Mouse (Mus musculus) R1 (cell line): ENCODE measurements around the gene Gse1.

Experiments
- DNase-seq: peaks from one replicate; pipeline ENCODE4 v3.0.0-alpha.2; 2018; ENCODE audit warnings: low read depth, low spot score

The Gse1 gene

DNA sequence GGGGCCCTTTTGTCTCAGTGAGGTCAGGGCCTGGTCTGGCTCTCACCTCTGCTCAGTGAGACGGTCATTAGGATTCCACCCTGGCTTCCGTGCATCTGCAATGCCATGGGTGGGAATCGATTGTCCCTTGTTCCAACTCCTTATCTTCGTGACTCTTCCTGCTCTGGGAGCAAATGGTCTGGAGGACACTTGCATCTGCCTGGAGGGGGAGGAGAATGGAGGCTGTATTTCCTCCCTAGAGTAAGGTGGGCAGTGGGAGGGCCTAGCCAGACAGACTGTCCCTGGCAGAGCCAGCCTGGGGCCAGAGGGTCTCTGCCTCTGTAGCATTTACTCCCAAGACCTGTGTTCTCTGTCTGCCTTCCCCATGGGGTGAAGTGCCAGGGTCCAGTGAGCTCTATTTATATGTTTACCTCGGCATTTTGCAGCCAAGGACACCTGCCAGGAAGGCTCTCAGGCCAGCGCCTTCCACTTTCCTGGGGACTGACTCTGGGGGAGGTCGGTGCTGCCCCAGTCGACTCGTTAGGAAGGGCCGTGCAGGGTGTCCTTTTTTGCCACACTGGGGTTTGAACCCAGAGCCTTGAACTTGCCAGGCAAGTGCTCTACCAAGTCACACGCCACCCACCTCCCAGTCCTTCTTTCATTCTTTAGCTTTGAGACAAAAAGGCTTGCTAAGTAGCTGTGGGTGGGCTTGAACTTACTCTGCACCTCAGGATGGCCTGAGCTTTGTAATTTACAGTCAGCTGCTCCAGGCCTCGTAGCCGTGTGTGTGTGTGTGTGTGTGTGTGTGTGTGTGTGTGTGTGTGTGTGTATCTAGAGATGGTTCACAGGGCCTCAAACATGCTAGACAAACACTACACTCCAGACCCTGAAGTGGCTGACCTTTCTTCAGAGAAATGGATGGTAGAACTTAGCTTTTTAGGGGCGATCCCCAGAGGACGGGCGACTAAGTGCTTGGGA is 265.5 kb downstream of the Gse1 start:
- no peak for DNase-seq

DNA sequence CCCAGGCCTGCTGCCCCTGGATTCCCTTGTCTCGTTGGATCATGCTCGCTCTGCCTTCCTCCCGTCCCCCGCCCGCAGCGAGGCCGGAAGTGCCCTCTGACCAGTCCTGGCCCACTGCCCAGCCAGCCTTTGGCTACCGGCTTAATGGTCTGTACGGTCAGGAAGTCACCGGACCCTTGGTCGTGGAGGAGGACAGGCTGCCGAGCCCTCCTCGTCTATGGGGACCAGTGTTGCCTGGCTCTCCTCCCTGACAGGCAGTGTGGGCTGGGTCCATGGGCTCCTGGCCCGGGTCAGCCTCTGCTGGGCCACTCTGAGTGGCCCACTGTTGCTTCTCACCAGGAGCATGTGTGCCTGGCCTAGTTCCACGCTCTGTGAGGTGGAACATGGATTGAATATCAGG is 266.6 kb downstream of the Gse1 start:
- DNase-seq, result no peak

DNA sequence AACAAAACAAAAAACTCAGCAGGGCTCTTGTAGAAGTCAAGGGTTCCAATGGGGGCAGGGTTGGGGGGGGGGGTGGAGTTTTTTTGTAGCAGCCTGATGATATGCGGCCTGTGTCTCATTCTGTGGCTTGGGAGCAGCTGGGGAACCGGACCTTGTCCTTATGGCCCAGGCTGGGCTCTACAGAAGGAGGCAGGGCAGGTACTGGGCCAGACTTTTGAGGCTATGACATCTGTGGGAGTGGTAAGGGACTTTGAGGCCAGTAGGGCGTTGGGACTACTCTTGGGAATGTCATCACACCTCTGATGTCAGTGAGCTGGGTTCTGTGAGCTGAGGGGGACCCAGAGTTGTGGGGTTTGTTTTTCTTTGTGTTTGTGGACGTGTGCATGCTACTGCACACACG is 267.2 kb downstream of the Gse1 start:
- DNase-seq, result no peak

DNA sequence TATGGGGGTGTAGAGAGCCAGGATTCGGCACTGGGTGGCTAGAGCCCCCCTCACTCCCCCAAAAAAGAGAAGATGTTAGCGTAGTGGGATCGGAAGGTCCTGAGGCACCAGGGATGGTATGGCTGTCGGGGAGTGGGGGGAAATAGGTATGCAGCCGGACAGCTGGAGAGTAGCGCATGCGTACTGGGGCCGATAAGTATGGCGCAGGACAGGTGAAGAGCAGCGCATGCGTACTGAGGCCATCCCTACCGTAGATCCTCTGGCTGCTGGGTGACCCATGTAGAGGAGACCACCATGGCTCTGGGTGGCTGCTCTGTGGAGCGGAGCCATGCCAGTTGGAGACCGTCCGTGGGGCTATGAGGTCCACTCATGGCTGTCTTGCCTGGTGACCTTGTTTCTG is 268.2 kb downstream of the Gse1 start:
- peak; percentile 85 for DNase-seq

DNA sequence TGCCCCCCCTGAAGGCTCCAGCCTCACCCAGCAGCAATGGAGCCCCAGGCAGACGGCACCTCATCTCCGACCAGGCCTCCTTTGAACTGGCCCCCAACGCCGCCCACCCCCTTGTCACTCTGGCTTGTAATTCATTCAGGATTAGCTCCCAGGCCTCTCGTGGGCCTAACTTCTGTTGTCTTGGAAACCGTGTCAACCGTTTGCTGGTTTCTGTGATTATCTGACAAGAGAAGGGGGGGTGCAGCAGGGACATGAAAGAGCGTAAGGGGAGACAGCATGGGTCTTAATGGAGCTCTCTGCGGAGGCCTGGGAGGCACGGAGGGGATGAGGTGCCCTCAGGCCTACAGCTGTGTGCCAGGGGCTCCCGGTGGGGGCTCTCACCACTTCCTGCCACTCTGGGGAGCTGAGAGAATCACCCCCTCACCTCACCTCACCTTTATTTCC is 269.3 kb downstream of the Gse1 start:
- no peak for DNase-seq

DNA sequence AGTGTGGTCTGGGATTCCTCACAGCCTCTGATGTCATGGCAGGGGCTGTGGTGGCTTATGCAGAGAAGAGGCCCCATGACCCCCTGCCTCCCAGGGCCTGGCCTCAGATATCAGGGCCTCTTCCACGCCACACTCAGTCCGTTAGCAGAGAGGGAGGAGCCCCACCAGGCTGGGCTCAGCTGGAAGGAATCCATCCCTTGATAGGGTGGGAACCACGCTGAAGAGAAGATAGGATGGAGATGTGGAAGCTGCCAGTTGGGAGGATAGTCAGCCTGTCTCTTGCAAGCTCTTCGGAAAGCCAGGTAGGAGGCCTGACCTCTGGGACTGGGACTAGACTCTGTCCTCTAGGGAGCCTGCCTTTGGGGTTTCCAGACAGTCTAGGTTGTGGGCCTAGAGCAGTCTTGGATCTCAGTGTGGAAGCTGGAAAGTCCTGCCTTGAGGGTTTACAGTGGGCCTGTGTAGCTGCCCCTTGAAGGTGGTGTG is 270.1 kb downstream of the Gse1 start:
- no peak for DNase-seq

DNA sequence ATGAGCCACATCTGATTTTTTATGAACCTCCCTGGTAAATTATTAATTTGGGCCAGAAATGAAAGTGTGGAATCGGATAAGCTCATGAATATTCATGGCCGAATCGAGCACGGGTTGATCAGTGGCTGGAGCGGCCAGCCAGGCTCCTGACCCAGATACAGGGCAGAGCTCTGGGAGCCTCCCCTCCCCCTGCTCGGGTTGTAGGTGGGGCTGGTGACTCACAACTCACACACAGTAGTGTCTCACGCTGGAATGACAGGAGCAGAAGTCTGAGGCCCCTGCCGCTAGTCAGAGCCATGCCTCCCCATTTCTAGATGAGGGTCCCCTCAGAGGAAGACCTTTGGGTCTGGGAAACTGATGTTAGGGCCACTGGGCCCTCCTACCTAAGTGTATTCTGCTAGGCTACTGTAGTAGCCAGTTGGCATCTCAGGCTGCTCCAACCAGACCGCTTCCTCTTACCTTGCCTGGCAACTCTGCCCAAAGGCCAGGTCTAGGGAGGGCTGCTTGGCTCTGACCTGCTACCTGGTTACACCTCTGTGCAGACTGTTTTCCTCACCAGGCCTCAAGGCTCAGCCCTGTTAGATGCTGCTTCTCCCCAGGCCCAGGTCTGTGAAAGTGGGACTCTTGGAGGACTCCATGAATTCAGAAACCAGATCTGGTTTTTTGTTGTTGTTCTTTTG is 270.8 kb downstream of the Gse1 start:
- DNase-seq, result peak; percentile 30

DNA sequence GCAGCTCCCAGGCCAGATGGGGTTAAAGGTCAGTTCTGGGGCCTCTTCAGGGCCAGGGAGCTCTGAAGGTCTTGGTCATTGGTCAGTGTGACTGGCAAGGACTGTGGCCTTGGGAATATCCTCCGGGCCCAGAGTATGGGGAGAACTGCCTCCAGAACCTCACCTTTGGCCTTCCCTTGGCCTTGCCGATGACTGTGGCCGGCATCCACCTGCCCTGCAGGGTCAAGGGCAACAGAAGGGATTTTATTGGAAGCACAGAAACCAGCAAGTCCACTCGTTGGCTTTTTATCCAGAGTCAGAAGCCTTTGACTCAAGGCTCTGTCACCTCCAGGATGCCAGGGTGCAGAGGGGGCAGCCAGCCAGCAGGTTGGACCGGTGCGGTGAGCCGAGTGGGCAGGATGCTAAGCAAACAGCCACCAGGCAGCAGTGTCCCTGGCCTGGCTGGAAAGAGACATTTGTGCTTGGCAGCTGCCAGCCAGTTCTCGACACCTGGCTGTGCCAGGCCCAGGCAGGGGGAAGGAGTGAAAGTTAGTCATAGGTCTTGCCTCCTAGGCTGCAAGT is 272.5 kb downstream of the Gse1 start:
- no peak for DNase-seq

DNA sequence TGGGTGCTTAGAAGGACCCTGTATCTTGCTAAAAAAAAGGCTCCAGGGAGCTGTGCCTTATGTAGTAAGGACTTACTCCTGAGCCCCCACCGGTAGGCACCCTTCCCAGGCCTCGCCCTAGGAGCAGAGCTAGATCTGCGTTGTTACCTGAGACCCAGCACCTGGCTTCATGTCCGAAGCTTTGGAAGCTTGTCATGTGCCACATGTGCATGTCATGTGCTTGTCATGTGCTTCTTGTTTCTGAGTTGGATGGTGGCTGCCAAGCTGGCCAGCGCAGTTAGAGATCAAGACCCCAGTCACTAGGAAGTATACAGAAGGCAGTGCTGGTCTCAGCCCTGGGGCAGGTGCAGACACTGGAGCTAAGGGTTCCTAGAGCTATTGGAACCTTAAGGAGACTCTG is 273.2 kb downstream of the Gse1 start:
- DNase-seq, result no peak

DNA sequence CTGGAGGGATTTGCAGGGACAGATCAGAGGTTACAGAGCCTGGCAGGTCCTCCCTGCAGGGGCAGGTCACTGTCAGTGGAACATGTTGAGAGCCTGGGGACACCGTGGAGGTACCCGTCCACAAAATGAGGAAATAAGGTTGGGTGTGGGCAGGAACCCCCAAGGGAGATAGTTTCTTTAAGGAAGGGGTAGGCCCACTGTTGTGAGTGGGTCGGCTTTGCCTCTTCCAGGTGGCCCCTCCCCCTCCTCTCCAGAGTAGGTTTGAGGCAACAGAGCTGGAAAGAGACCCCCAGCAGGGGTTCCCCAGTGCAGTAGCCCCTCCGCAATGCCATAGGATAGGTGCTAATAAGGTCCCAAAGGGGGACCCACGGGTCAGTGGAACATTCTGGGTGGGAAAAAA is 274.2 kb downstream of the Gse1 start:
- DNase-seq, result no peak

DNA sequence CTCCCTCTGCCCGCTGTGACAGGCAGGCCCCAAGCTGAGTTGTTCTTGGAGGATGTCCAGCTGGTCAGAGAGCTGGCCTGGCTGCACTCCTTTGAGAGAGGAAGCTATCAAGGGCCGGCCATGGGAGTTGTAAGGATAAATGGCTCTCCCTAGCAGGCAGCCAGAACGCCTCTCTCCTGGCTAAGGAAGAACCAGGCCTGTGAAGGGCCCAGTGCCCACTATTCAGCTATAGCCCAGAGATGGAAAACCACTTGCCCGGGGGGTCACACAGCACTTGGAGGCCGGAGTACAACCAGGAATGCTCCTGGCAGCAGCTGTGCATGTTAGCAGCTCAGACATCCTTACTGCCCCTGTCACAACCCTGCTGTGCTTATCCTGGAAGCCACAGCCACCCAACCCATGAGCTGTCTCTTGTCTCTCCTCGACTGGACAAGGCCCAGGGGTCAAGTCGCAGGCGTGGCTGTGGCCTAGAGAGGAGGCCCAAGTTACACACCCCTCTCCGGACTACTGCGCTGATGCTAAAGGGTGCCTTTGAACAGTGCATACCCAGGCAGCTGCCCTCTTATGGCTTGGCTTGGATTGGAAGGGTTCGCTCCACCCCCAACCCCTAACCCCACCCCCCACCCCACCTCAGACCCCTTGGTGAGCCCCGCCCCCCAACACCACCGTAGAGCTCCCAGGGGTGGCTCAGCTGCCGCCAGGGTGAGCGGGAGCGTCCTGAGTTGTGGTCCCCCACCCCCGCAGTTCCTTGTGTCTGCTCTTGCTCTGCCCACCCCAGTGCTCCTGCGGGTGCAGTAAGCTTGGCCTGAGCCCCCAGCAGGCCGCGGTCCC is 276.2 kb downstream of the Gse1 start:
- no peak for DNase-seq

DNA sequence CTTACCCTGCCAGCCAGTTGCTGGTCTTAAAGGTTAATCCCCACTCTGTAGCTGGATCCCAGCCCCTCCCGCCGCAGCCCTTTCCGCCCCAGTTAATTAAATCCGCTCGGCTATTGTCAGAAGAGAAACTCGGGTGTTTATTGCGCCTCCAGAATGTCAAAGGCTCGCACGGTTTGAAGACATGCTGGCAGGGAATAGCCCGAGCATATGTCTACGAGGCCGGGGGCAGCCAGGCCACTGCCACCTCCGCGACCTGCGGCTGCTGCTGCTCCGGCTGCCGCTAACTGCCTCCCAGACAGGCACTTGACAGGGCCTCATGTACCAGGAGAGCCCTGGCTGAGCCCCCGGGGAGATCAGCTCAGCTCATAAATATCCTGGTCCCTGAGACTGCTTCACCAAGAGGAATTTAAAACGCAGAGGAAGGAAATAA is 276.8 kb downstream of the Gse1 start:
- DNase-seq, result peak; percentile 60

DNA sequence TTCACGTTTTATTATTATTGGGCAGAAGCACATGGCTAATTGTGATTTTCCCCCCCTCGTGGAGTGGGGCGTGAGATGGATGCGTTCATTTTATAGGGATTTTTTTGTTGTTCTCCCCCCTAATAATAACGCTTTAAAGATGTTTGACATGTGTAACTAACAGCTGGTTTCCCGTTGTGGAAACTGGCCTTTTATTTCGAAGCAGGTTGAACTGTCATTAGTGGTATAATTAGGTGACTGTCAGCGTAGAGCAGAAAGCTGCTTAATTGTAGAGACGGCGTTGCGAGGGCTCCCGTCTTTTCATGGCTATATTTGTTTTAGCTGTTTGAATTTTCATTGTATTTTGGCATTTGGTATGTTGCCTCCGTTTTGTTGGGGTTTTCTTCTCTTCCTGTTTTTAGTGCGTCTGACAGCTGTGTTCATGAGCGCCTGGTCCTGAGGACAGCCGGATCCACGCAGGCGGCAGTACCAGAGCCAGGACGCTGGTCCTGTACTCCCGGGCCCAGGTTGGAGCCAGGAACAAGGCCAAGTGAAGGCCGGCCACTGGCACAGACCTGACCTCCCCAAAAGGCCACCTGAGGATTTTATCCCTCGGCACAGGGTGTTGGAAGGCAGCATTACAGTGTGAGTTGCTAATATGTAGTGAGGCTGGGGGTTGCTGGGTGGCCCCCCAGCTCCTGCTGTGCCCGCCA is 277.5 kb downstream of the Gse1 start:
- no peak for DNase-seq

DNA sequence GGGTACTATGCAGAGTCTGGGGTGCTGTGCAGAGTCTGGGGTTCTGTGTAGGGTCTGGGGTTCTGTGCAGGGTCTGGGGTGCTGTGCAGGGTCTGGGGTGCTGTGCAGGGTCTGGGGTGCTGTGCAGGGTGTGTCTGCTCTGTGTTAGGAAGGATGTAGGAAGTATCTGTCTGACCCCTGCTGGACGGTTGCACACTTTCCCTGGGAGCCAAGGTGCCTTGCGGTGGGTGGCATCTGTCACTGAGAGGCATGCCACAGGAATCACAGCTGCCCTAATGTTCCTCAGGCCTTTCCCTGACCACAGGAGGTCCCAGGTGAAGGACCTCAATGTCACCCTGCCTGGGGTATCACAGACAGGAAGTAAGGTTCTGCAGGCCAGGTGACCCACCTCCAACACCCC is 278.3 kb downstream of the Gse1 start:
- DNase-seq, result no peak

DNA sequence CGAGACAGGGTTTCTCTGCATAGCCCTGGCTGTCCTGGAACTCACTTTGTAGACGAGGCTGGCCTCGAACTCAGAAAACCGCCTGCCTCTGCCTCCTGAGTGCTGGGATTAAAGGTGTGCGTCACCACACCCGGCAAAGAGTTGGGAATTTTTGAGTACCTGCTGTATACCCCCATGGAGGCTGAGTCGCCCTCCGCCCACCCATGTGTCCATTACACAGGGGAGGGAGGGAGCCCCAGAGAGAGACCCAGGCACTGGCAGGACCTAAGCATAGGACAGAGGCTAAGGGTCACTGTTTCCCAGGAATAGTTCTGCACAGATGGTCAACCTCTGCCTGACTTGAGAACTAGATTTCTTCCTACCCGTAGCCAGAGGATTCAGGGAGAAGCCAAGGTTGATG is 279.0 kb downstream of the Gse1 start:
- DNase-seq, result no peak

DNA sequence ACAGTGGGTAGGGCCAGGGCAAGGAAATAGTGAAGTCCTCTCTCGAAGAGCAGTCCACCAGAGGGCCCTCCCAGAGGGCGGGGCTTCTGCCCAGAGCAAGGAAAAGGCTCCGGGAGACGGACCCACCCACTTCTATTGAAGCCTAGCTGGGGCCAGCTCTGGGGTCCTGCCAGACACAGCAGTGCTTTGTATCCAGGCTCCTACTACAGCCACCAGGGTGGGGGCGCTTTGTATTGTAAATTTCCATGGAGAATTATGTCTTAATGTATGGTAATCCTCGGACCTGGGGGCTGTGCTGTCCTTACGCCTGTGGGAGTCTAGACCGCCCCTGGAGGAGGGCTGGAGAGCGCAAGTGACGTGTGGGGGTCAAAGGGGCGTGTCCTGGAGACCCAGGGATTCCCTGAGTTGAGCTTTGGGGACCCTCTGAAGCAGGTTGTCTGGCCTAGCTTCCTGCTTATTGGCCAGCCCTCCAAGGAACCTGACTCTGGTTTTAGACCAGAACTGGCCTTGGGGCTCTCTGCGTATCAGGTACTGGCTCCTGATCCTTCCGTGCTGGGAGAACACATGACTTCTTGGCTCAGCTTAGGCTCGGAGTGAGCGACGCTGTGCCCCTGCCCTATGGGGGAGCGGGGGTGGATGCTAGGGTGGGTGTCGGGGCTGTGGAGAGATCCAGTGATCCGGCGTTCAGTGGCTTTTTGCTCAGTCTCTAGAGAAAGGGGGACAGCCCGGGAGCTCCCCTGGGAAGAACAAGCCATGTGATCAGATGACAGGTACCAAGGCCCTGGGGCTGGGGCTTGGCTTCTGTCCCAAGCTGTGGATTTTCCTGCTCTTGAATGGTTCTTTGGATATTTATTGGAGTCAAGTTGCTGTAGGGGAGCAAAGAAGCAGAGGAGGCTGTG is 281.1 kb downstream of the Gse1 start:
- peak; percentile 98 for DNase-seq

DNA sequence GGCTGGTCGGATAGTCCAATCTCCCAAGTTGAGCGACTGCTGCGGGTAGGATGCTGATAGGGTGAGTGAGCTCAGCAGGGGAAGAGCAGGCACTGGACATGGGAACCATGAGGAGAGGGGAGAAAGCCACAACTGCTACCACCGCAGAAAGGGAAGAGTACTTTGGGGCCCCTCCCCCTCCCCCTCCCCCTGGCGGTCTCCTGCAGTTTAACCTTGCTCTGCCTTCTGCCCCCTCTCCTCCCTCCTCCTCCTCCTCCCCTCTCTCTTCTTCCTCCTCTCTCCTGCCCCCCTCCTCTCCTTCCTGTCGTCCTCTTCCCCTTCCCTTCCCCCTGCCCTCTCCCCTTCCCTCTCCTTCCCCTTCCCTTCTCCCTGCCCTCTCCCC is 281.8 kb downstream of the Gse1 start:
- DNase-seq, result peak; percentile 88

DNA sequence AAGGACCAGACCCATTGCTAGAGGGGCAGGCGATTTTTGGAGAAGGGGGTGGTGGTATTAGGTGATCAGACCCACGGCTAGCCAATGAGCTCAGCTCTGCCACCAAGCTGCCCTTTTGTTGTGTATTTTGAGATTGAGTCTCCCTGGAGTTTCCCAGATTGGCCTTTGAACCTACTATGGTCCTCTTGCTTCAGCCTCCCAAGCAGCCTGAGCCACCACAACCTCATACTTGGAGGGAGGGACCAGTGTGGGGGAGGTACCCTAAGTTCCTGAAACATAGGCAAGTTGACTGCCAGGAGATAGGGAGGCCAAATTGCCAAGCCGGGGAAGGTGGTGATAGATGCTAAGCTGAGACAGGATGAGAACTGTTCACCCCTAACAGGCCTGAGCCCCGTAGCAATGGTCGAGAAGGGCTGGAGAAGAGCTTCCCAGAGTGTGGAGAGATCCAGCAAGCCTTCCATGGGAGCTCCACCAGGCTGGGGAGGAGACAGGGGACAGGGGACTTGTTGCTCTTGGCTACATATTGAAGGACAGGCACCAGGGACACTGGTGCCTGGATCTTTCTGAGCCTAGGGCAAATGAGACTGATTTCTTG is 282.7 kb downstream of the Gse1 start:
- DNase-seq, result peak; percentile 53

DNA sequence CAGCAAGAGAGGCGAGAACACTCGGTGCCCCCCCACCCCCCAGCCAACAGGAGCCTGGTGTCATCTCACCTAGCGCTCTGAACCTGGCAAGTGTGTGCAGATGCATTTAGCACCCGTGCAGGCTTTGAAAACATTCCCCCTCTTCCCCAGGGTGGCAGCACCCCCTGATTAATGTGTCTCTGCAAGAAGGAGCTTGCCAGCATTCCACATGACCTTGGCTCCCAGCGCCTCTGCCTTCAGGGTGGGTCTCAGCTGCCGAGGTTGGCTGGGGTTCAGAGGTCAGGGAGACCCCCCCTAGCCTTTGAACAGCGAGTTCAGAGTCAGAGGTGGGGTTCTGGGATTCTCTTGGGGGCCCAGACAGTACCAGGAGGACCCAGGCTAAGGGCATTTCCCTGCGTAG is 283.5 kb downstream of the Gse1 start:
- no peak for DNase-seq

DNA sequence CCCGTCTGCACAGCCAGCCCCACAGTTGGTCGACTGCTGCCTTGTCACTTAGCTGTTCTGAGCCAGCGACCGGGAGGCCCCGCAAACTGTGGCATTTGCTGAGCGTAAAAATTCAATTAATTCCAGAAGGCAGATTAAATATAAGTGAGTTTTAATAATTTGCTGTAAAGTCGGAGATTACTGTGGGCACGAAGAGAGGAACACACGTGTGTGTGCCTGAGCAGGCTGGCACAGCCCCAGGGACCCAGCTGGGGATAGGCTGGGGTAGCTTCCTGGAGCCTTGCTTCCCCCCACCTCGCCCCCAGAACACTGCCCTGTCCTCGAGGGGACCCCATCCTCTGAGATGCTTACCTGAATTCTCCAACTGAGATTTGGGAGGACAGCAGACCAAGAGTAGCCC is 284.1 kb downstream of the Gse1 start:
- no peak for DNase-seq
